Mouse (Mus musculus): ENCODE measurements around the gene Pafah1b1. TPM values are rescaled to one million over a fixed set of nuclear protein-coding genes. Genes with fewer than 3 reads are reported as not detected.

Gene Pafah1b1
- 100 to 1,000 TPM; 393 to 420 TPM for total RNA-seq (2021)

- intact Hi-C loops (cut with DNase I): no loop called here
- peak; percentile 98 for DNase-seq
Measured at GRCm38 (mm10) chr11:74724235-74724791, at the start of gene Pafah1b1. TSS of gene Pafah1b1 (minus strand) at chr11:74724670.

DNA sequence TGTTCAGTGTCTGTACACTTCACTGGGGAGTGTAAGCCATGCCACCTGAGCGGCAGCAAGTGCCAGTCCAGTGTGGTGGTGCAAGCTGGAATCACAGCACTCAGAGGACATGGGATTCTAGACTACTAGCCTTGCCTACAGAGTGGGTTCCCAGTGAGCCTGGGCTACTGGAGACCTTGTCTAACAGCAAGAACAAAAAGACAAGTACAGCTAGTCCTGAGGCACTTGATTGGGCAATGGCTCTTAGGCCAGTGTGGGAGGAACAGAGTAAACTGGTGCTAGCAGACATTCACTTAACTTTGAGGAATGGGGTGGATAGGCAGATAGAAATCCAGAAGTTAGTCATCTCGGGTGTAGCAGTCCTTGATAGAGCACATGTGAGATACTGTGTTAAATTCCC lies 47.9 kb upstream of the Pafah1b1 start:
- DNase-seq: no peak

GRCm38 (mm10) chr11:74771650-74772049 lies 47.2 kb upstream of the Pafah1b1 start:
- intact Hi-C loops (cut with DNase I): no loop called here
- no peak for DNase-seq

More for the DNA sequence above, 47.9 kb upstream of the Pafah1b1 start:
- intact Hi-C loops (cut with DNase I): no loop called here

DNA sequence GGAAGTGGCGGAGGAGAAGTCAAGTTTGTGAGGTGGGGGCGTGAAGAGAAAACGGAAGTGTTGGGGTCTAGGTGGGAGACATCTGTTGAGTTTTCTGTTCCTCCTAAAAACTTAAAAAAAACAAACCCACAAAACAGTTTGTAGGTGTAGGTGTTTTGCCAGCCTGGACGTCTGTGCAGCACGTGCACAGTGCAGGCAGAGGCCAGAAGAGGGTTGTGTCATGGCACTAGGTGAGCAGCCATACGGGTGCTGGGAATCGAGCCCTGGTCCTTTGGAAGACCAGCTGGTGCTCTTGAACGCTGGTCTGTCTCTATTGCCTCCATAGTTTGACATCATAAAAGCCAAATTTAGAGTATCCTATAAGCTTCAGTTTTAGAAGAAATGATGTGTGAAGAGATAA lies 46.8 kb upstream of the Pafah1b1 start:
- intact Hi-C loops (cut with DNase I): no loop called here
- DNase-seq: no peak

DNA sequence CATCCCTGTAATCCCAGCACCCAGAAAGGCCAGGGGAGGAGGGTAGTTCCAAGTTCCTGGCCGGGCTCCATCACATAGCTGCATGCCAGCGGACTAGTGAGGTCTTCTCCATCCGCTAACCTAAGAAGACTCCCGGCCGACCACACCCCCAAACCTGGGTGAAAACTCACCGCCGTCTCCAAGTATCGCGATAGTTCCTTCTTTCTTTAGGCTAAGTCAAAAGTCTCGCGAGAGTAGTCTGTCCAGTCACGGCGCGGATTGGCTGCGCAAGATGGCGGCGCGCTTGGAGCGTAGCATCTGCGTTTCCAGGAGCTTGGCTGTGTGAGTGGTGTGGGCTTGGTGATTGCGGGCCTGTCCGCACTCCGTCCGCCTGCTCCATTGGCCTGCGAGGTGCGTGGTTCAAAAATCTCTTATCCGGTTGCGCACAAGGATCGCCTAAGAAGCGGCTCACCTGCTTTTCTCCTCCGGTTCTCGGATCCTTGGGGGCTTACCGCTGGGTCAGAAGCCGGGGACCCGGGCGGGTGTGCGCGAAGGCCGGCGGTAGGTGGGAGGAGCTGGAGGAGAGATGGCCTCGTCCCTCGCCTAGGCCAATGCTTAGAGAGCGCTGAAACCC lies 46.2 kb upstream of the Pafah1b1 start, which contains the start of gene Mettl16:
Gene Mettl16 (plus strand): TSS at position 236 of the 613 bp plus-strand sequence.
- peak; percentile 94 for DNase-seq
- intact Hi-C loops (cut with DNase I): no loop called here

DNA sequence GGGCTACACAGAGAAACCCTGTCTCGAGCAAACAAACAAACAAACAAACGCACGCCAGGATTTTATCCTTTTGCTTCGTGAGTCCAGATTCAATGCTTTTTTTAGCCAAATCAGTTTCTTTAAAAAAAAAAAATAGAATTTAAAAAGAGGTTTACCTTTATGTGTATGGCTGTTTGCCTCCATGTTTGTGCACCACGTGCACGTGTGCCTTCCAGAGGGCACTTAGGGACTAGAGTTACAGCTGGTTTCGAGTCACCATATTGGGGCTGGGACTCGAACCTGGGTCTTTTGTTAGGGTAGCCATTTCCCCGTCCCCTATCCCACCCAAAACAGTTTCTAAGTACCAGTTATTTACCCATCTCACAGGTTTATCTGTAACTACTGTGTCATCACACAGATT lies 45.6 kb upstream of the Pafah1b1 start:
- DNase-seq: no peak
- intact Hi-C loops (cut with DNase I): no loop called here

DNA sequence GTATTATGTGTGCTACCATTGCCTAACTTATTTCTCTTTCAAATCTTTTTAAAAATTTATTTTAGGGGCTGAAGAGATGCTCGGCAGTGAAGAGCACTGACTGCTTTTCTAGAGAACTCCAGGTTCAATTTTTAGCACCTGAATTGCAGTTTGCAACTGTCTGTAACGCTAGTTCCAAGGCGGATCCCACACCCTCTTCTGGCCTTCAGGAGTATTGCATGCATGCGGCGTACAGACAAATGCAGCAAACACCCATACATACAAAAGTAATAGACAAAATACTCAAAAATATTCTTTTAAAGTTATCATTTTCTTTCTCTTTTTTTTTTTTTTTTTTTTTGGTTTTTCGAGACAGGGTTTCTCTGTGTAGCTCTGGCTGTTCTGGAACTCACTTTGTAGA lies 43.6 kb upstream of the Pafah1b1 start:
- intact Hi-C loops (cut with DNase I): no loop called here
- DNase-seq: peak; percentile 27

- intact Hi-C loops (cut with DNase I): no loop called here
- no peak for DNase-seq
Measured at GRCm38 (mm10) chr11:74767469-74767868, 43.0 kb upstream of the Pafah1b1 start.

GRCm38 (mm10) chr11:74763960-74764625 lies 39.6 kb upstream of the Pafah1b1 start:
- no peak for DNase-seq
- intact Hi-C loops (cut with DNase I): no loop called here

- DNase-seq: no peak
- intact Hi-C loops (cut with DNase I): no loop called here
Measured at GRCm38 (mm10) chr11:74761011-74761705, 36.7 kb upstream of the Pafah1b1 start.

DNA sequence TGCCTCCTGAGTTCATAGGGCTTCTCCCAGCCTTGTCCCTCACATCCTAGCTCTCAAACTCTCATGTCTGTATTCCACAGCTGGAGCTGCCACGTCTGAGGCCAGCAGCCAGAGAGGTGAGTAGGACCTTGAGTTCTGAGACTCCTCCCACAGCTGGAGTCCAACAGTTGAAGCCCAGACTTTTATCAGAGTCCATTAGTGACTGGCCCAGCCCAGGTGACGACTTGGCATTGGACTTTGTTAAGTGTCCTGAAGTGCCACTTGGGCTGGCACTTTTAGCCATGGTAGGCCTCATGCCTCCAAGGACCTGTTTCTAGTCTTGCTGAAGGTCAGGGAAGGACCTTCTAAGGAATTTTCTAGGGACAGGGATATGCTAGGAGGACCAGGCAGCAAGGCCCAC lies 32.2 kb upstream of the Pafah1b1 start:
- intact Hi-C loops (cut with DNase I): no loop called here
- no peak for DNase-seq

GRCm38 (mm10) chr11:74751352-74752066 lies 27.0 kb upstream of the Pafah1b1 start:
- intact Hi-C loops (cut with DNase I): no loop called here
- peak; percentile 2 for DNase-seq

- intact Hi-C loops (cut with DNase I): no loop called here
- no peak for DNase-seq
Measured at GRCm38 (mm10) chr11:74750662-74751351, 26.3 kb upstream of the Pafah1b1 start.

DNA sequence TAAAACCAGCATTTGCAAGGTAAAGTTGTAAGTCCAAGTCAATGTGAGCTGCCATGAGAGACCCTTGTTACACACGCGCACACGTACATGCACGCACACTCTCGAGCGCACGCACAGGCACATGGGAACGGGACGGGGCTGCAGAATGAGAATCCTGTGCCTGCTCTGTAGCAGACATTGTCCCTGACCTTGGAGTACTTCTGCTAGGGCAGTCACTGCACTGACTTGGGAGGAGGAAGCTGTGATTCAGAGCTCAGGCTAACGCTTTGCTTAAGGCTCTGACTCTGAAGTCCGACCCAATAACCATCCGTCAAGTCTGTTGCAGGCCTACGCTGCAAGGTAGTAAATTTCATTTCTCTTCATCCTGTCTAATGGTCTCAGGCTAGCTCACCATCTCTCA lies 24.8 kb upstream of the Pafah1b1 start:
- intact Hi-C loops (cut with DNase I): no loop called here
- no peak for DNase-seq

DNA sequence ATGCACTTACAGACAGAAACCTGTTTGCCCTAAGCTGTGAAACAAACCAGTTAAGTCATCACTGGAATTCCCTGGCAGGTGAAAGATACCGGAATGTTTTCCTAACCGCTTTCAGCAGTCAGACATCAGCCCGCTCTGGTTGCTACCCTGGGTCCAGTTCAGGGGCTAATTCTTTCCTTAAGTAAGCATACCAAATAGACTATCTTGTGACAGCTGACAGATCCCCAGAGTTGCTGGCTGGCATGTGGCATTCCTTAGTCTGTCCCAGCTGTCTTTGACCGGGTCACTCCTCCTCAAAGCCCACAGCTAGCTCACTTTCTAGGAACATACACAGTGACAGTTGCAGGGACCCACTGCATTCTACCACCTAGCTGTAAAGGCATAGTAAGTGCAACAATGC lies 23.6 kb upstream of the Pafah1b1 start:
- DNase-seq: no peak
- intact Hi-C loops (cut with DNase I): no loop called here

GRCm38 (mm10) chr11:74737861-74738260 lies 13.4 kb upstream of the Pafah1b1 start:
- intact Hi-C loops (cut with DNase I): no loop called here

DNA sequence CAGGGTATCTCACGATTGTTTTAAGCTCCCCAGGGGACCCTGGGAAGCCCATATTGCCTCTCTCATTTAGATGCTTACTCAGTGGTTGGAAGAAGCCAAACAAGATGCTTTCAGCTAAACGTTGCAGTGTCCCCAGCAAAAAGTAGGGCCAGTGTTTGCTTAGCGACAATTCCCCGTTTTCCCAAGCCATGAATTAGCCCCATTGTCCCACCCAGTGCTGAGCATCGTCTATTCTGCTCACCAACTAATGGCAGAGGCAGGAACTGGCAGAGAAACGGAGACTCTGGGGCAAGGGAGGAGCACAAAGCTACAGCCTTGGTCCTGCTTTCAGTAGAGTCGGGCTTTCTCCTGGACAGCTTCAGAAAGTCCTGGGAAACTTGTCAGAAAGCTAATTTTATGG lies 10.4 kb upstream of the Pafah1b1 start:
- intact Hi-C loops (cut with DNase I): no loop called here
- DNase-seq: peak; percentile 13

More at GRCm38 (mm10) chr11:74737861-74738260, 13.4 kb upstream of the Pafah1b1 start:
- DNase-seq: no peak

GRCm38 (mm10) chr11:74725181-74725580 lies 711 bp upstream of the Pafah1b1 start:
- DNase-seq: peak; percentile 8

DNA sequence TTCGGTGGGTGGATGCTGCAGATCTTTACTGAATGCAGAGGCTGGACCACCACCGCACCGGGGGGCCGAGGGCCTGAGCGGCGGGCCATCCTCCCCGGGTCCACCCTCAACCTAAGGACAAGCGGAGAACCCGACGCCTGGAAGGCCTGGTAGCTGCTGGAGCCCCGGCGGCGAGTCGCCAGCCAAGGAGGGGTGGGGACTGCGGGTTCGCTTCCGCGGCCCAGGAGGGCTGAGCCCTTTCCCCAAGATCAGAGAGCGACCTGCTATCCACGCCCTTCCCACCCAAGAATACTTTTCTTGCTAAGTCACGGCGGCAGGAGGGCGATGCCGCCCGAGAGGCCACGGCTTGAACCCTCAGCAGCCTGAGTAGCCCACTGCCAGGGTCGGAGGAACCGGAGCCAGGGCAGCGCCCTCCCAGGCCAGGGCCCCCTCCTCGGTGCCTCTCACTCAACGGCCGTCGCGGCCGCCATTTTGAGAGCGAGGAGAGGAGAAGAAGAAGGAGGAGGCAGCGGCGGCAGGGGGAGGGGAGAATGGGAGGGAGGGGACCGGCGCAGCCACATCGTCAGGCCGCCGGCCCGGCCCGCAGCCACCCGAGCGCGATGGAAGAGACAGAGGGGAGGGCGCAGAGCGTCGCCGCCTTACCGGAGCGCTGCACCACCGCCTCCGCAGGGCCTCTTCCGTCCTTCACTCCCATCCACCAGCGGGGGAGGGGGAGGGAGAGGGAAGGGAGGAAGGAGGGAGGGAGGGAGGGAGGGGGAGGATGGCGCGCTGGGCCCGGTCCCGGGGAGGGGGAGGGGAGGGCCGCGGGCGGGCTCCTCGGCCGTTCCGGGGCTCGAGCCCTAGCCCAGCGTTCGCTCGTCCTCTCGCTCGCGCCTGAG lies 874 bp downstream of the Pafah1b1 start:
- intact Hi-C loops (cut with DNase I): no loop called here
- peak; percentile 92 for DNase-seq

More at GRCm38 (mm10) chr11:74725181-74725580, 711 bp upstream of the Pafah1b1 start:
- intact Hi-C loops (cut with DNase I): no loop called here

All from left cerebral cortex, postnatal 4 days (tissue).